Mouse (Mus musculus) small intestine, adult 2 months (tissue): ENCODE results near the gene Ros1. TPM values are rescaled to one million over a fixed set of nuclear protein-coding genes. Genes with fewer than 3 reads are reported as not detected.
A peak's percentile ranks its signal among the peaks of the same experiment; 100 is the strongest.

Source experiments
- H3K27ac ChIP-seq: fragments of 200-500 bp; 2 replicates; pipeline ENCODE4 v1.5.1; 2012; ENCODE audit warnings: low read depth, low read length, control low read depth, inconsistent platforms; ENCODE audit not compliant: insufficient read depth
- H3K27me3 ChIP-seq: fragments of 200-500 bp; 2 replicates; pipeline ENCODE4 v1.6.1; 2012; ENCODE audit warnings: mild to moderate bottlenecking, moderate library complexity, low read length, inconsistent platforms; ENCODE audit not compliant: control insufficient read depth, insufficient read depth
- H3K36me3 ChIP-seq: fragments of 200-500 bp; 2 replicates; pipeline ENCODE4 v1.6.1; 2012; ENCODE audit warnings: mild to moderate bottlenecking, low read length, control low read depth, inconsistent platforms; ENCODE audit not compliant: control insufficient read depth, insufficient read depth
- H3K4me1 ChIP-seq: fragments of 200-500 bp; 2 replicates; pipeline ENCODE4 v1.6.1; 2012; ENCODE audit warnings: low read length, inconsistent platforms, mixed read lengths; ENCODE audit not compliant: control insufficient read depth, insufficient read depth, insufficient read length
- H3K4me3 ChIP-seq: fragments of 200-500 bp; 2 replicates; pipeline ENCODE4 v1.5.1; 2012; ENCODE audit warnings: low read depth, mild to moderate bottlenecking, control low read depth, inconsistent platforms, low read length, moderate library complexity
- CTCF ChIP-seq: fragments of 200-500 bp; IDR thresholded peaks from 2 replicates; pipeline ENCODE4 v1.5.1; 2012; ENCODE audit warnings: low read depth, mild to moderate bottlenecking, control low read depth, inconsistent platforms, low read length, moderate library complexity, mixed read lengths; ENCODE audit not compliant: insufficient replicate concordance, insufficient read length; ENCODE audit errors: extremely low read depth
- POLR2A ChIP-seq: fragments of 200-500 bp; IDR thresholded peaks from 2 replicates; pipeline ENCODE4 v1.6.1; 2012; ENCODE audit warnings: low read depth, mild to moderate bottlenecking, control low read depth, inconsistent platforms, low read length, moderate library complexity
- WGBS: fragments of 180-500 bp; shearing (Covaris S2); methylation state at CpG from one replicate; pipeline ENCODE4 v1.1.7; 2018; 5-methylcytosine and 5-hydroxymethylcytosine counted together
- polyA plus RNA-seq: library from polyadenylated mRNA; depleted of rRNA; stranded (reverse); fragments of >200 nt; gene quantifications from 2 replicates; pipeline ENCODE4 v1.2.3, GENCODE M21; 2012

Ros1 gene
- polyA plus RNA-seq, 1 experiment: 0.03 TPM

- no peaks in the 10 kb centered on the region for H3K36me3 ChIP-seq
- H3K4me3 ChIP-seq: no peak overlapping the region
- H3K27me3 ChIP-seq: no peaks in the 10 kb centered on the region; the same call in 1 of the 2 replicates
- 79% methylated on average over 6 of the region's 6 CpGs for WGBS
- H3K27ac ChIP-seq: no peak overlapping the region
- TF ChIP-seq CTCF: no peak
- TF ChIP-seq POLR2A: no peak
- H3K4me1 ChIP-seq: 0 out of 2 replicates have a peak, but pooled peaks cover 2% of the 10 kb centered on the region
These were observed 108.4 kb downstream of the Ros1 start for GRCm38 (mm10) chr10:52086681-52087080.

- no peaks in the 10 kb centered on the region for H3K27me3 ChIP-seq
- TF ChIP-seq POLR2A (no peak), CTCF (peak; percentile 30; the same call in 1 of the 2 replicates)
- H3K4me1 ChIP-seq: no peaks in the 10 kb centered on the region
- H3K27ac ChIP-seq: no peak overlapping the region
- no peak overlapping the region for H3K4me3 ChIP-seq
- no peaks in the 10 kb centered on the region for H3K36me3 ChIP-seq
These were observed 122.6 kb downstream of the Ros1 start for GRCm38 (mm10) chr10:52072482-52072881.

- WGBS: 74% methylated on average over 3 of the region's 3 CpGs
- TF ChIP-seq CTCF: no peak
- TF ChIP-seq POLR2A: no peak
- Histone ChIP-seq H3K27me3 (no peaks in the 10 kb centered on the region), H3K4me3 (no peak overlapping the region), H3K4me1 (no peaks in the 10 kb centered on the region), H3K36me3 (no peaks in the 10 kb centered on the region), H3K27ac (no peak overlapping the region)
These were observed 146.8 kb downstream of the Ros1 start for GRCm38 (mm10) chr10:52048287-52048686.

- whole genome bisulfite sequencing: 74% methylated on average over 5 of the region's 5 CpGs
- H3K27me3 ChIP-seq: no peaks in the 10 kb centered on the region
These were observed 152.0 kb downstream of the Ros1 start for GRCm38 (mm10) chr10:52043086-52043485.

GRCm38 (mm10) chr10:52039392-52039791 lies 155.7 kb downstream of the Ros1 start:
- no peak for TF ChIP-seq CTCF
- TF ChIP-seq POLR2A: no peak
- Histone ChIP-seq H3K27me3 (no peaks in the 10 kb centered on the region), H3K36me3 (no peaks in the 10 kb centered on the region), H3K27ac (no peak overlapping the region), H3K4me1 (no peaks in the 10 kb centered on the region), H3K4me3 (no peak overlapping the region)
- 76% methylated on average over 1 of the region's 1 CpGs for WGBS

More at GRCm38 (mm10) chr10:52043086-52043485, 152.0 kb downstream of the Ros1 start:
- no peaks in the 10 kb centered on the region for H3K36me3 ChIP-seq
- no peak overlapping the region for H3K27ac ChIP-seq
- H3K4me3 ChIP-seq: no peak overlapping the region
- H3K4me1 ChIP-seq: no peaks in the 10 kb centered on the region
- TF ChIP-seq POLR2A (no peak), CTCF (no peak)

GRCm38 (mm10) chr10:52033729-52034128 lies 161.3 kb downstream of the Ros1 start:
- H3K27ac ChIP-seq: no peak overlapping the region
- no peaks in the 10 kb centered on the region for H3K36me3 ChIP-seq
- peaks cover 10% of the 10 kb centered on the region; the same call in 1 of the 2 replicates for H3K27me3 ChIP-seq
- no peaks in the 10 kb centered on the region for H3K4me1 ChIP-seq
- no peak for TF ChIP-seq CTCF
- no peak for TF ChIP-seq POLR2A
- H3K4me3 ChIP-seq: no peak overlapping the region

- 3% methylated on average over 10 of the region's 10 CpGs for WGBS
- Histone ChIP-seq H3K4me1 (no peaks in the 10 kb centered on the region), H3K27ac (no peak overlapping the region), H3K4me3 (no peak overlapping the region), H3K27me3 (peaks cover 22% of the 10 kb centered on the region), H3K36me3 (no peaks in the 10 kb centered on the region)
- TF ChIP-seq CTCF (no peak), POLR2A (no peak)
These were observed 165.5 kb downstream of the Ros1 start for GRCm38 (mm10) chr10:52029421-52030080.
